Mouse (Mus musculus) midbrain, embryonic 16.5 days (tissue): ENCODE results near the gene Csad. TPM values are rescaled to one million over a fixed set of nuclear protein-coding genes. Genes with fewer than 3 reads are reported as not detected.

ENCODE experiments used
- ATAC-seq: fragments of 200-750 bp; cut with Nextera tagmentation; 2 replicates; pipeline ENCODE4 v1.8.0; 2017; ENCODE audit warnings: moderate TSS enrichment
- H3K27ac ChIP-seq: fragments of 300-500 bp; sonication (generic); 2 replicates; pipeline ENCODE4 v1.5.1; 2014; ENCODE audit warnings: mild to moderate bottlenecking, low read length, mixed read lengths
- H3K27me3 ChIP-seq: fragments of 300-500 bp; sonication (generic); 2 replicates; pipeline ENCODE4 v1.6.1; 2014; ENCODE audit warnings: low read depth, low read length, mixed read lengths; ENCODE audit not compliant: control insufficient read depth, insufficient read depth
- H3K36me3 ChIP-seq: fragments of 300-500 bp; sonication (generic); 2 replicates; pipeline ENCODE4 v1.6.1; 2014; ENCODE audit warnings: mild to moderate bottlenecking, low read length, moderate library complexity, mixed read lengths; ENCODE audit not compliant: control insufficient read depth, insufficient read depth
- H3K4me1 ChIP-seq: fragments of 300-500 bp; sonication (generic); 2 replicates; pipeline ENCODE4 v1.6.1; 2014; ENCODE audit warnings: mild to moderate bottlenecking, low read length, mixed read lengths; ENCODE audit not compliant: control insufficient read depth, insufficient read depth
- H3K4me2 ChIP-seq: fragments of 300-500 bp; sonication (generic); 2 replicates; pipeline ENCODE4 v1.6.1; 2014; ENCODE audit warnings: mild to moderate bottlenecking, low read length, mixed read lengths
- H3K4me3 ChIP-seq: fragments of 300-500 bp; sonication (generic); 2 replicates; pipeline ENCODE4 v1.5.1; 2014; ENCODE audit warnings: low read depth, mild to moderate bottlenecking, low read length, moderate library complexity, mixed read lengths
- H3K9ac ChIP-seq: fragments of 300-500 bp; sonication (generic); 2 replicates; pipeline ENCODE4 v1.6.1; 2014; ENCODE audit warnings: low read depth, low read length, mixed read lengths
- H3K9me3 ChIP-seq: fragments of 300-500 bp; sonication (generic); replicated peaks from 2 replicates; pipeline ENCODE4 v1.6.1; 2014; ENCODE audit warnings: mild to moderate bottlenecking, low read length, mixed read lengths; ENCODE audit not compliant: control insufficient read depth, poor library complexity, severe bottlenecking
- WGBS: fragments of 180-500 bp; shearing (Covaris S2); extraction: QIAGEN DNeasy Blood & Tissue Kit; methylation state at CpG from one replicate; pipeline ENCODE4 v1.1.7; 2014; 5-methylcytosine and 5-hydroxymethylcytosine counted together
- polyA plus RNA-seq: library from polyadenylated mRNA; unstranded; fragments of >200 nt; fragmentation: Nextera tagmentation; extraction: Ambion mirVana; gene quantifications from 2 replicates; pipeline ENCODE4 v1.2.1, GENCODE M21; 2015

Csad gene
- 33.1 and 33.2 TPM in 2 replicates for polyA plus RNA-seq

- Histone ChIP-seq H3K4me3 (peak within 1 kb of the TSS; percentile 94), H3K27ac (peak within 1 kb of the TSS; percentile 97), H3K27me3 (no peaks in the 10 kb centered on the region), H3K4me1 (peaks cover 33% of the 10 kb centered on the region), H3K9ac (peak within 1 kb of the TSS; percentile 83), H3K4me2 (peak within 1 kb of the TSS; percentile 78), H3K9me3 (no peaks in the 10 kb centered on the region), H3K36me3 (peaks cover 11% of the 10 kb centered on the region; the same call in 1 of the 2 replicates)
- WGBS: 62% methylated on average over 19 of the region's 19 CpGs
- ATAC-seq: no peak
Measured at GRCm38 (mm10) chr15:102204674-102205505, at the start of gene Csad. Gene Csad, minus strand, starts transcription at chr15:102204724.

GRCm38 (mm10) chr15:102250521-102250920 lies 46.0 kb upstream of the Csad start:
- no peak overlapping the region for H3K4me2 ChIP-seq
- H3K9ac ChIP-seq: no peak overlapping the region
- no peak overlapping the region for H3K4me3 ChIP-seq
- H3K27me3 ChIP-seq: peaks cover 34% of the 10 kb centered on the region
- 69% methylated on average over 5 of the region's 5 CpGs for WGBS
- H3K4me1 ChIP-seq: peaks cover 10% of the 10 kb centered on the region
- H3K27ac ChIP-seq: no peak overlapping the region
- H3K36me3 ChIP-seq: no peaks in the 10 kb centered on the region
- no peaks in the 10 kb centered on the region for H3K9me3 ChIP-seq
- ATAC-seq: no peak

GRCm38 (mm10) chr15:102249967-102250366 lies 45.4 kb upstream of the Csad start:
- Histone ChIP-seq H3K9ac (no peak overlapping the region), H3K36me3 (no peaks in the 10 kb centered on the region), H3K4me1 (peaks cover 15% of the 10 kb centered on the region), H3K27ac (no peak overlapping the region), H3K4me2 (no peak overlapping the region), H3K27me3 (peaks cover 37% of the 10 kb centered on the region), H3K4me3 (no peak overlapping the region), H3K9me3 (no peaks in the 10 kb centered on the region)
- 46% methylated on average over 9 of the region's 9 CpGs for WGBS
- no peak for ATAC-seq

- ATAC-seq: no peak
- no peak overlapping the region for H3K4me3 ChIP-seq
- no peak overlapping the region for H3K27ac ChIP-seq
- 4% methylated on average over 13 of the region's 13 CpGs for WGBS
- no peak overlapping the region for H3K4me2 ChIP-seq
- H3K9me3 ChIP-seq: no peaks in the 10 kb centered on the region
- H3K4me1 ChIP-seq: peaks cover 18% of the 10 kb centered on the region
- H3K36me3 ChIP-seq: no peaks in the 10 kb centered on the region
- peaks cover 38% of the 10 kb centered on the region for H3K27me3 ChIP-seq
- no peak overlapping the region for H3K9ac ChIP-seq
Measured at GRCm38 (mm10) chr15:102249251-102249691, 44.7 kb upstream of the Csad start.

GRCm38 (mm10) chr15:102248812-102249191 lies 44.3 kb upstream of the Csad start:
- H3K4me2 ChIP-seq: no peak overlapping the region
- 6% methylated on average over 3 of the region's 3 CpGs for WGBS

GRCm38 (mm10) chr15:102248131-102248811 lies 43.7 kb upstream of the Csad start:
- peak overlapping the region; percentile 59; the same call in 1 of the 2 replicates for H3K27ac ChIP-seq
- H3K4me1 ChIP-seq: peaks cover 18% of the 10 kb centered on the region
- WGBS: 7% methylated on average over 8 of the region's 8 CpGs
- H3K9ac ChIP-seq: peak overlapping the region; percentile 72
- no peak for ATAC-seq
- H3K27me3 ChIP-seq: peaks cover 48% of the 10 kb centered on the region
- H3K9me3 ChIP-seq: no peaks in the 10 kb centered on the region
- peak overlapping the region; percentile 90 for H3K4me2 ChIP-seq
- no peaks in the 10 kb centered on the region for H3K36me3 ChIP-seq
- H3K4me3 ChIP-seq: peak overlapping the region; percentile 63

More at GRCm38 (mm10) chr15:102248812-102249191, 44.3 kb upstream of the Csad start:
- no peak for ATAC-seq
- Histone ChIP-seq H3K27ac (no peak overlapping the region), H3K36me3 (no peaks in the 10 kb centered on the region), H3K9ac (no peak overlapping the region), H3K4me3 (no peak overlapping the region), H3K27me3 (peaks cover 42% of the 10 kb centered on the region), H3K9me3 (no peaks in the 10 kb centered on the region), H3K4me1 (peaks cover 18% of the 10 kb centered on the region)

- Histone ChIP-seq H3K4me2 (peak overlapping the region; percentile 90), H3K27me3 (peaks cover 54% of the 10 kb centered on the region), H3K4me3 (peak overlapping the region; percentile 63), H3K27ac (peak overlapping the region; percentile 76), H3K9ac (peak overlapping the region; percentile 72), H3K4me1 (peaks cover 18% of the 10 kb centered on the region), H3K9me3 (no peaks in the 10 kb centered on the region), H3K36me3 (no peaks in the 10 kb centered on the region)
- WGBS: under 1% methylated on average over 57 of the region's 65 CpGs
- ATAC-seq: peak; percentile 33; the same call in 1 of the 2 replicates
Measured at GRCm38 (mm10) chr15:102247252-102248130, 43.0 kb upstream of the Csad start.

GRCm38 (mm10) chr15:102246866-102247251 lies 42.3 kb upstream of the Csad start:
- Histone ChIP-seq H3K9me3 (no peaks in the 10 kb centered on the region), H3K27ac (peak overlapping the region; percentile 76), H3K4me3 (peak overlapping the region; percentile 63), H3K27me3 (peaks cover 57% of the 10 kb centered on the region), H3K36me3 (no peaks in the 10 kb centered on the region), H3K4me2 (peak overlapping the region; percentile 90), H3K9ac (peak overlapping the region; percentile 72), H3K4me1 (peaks cover 18% of the 10 kb centered on the region)
- ATAC-seq: peak; percentile 87
- under 1% methylated on average over 23 of the region's 35 CpGs for WGBS
